31 mouse cellular contexts compared by ENCODE assay signal in the genomic region with DNA sequence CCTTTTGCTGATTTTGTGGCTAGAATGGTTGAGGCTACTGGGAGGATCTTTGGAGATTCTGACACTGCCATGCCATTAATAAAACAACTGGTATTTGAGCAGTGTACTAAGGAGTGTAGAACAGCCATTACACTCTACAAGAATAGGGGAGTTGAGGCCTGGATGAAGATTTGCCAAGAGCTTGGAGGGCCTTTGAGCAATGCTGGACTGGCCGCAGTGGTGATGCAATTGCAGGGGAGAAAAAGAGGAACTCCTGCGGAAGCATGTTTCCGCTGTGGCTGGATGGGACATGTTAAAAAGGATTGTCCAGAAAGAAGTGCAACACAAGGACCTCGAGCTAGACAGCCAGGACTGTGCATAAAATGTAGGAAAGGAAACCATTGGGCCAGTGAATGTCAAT. TPM values are rescaled to one million over a fixed set of nuclear protein-coding genes. Genes with fewer than 3 reads are reported as not detected.
"Had no signal": no experiment of that assay in that cellular context is flagged by ENCODE, and none has a peak within 500 bp of the region (broad histone marks: within the 10 kb centered on the region; RNA-seq: fewer than 3 reads in every experiment).

No protein-coding gene starts in this region.

- ATAC-seq: intestine, embryonic 15.5 days; liver, embryonic 12.5 days; midbrain, embryonic 13.5 days had no signal

- H3K27me3 ChIP-seq: intestine, embryonic 15.5 days; kidney, embryonic 15.5 days; limb, embryonic 13.5 days; liver, embryonic 12.5 days; liver, embryonic 15.5 days; megakaryocyte, embryonic 14.5 days; midbrain, embryonic 13.5 days; neural tube, embryonic 12.5 days; neural tube, embryonic 15.5 days had no signal

- DNase-seq: kidney, adult 11 months; kidney, adult 8-10 months; kidney, postnatal 10 days; kidney, postnatal 36 days; layer of hippocampus, postnatal 36 days; liver; lung, adult 2 months; lung, postnatal 4 days; retina, postnatal 1 day; thymus, adult 18-20 months; thymus, postnatal 36 days had no signal

- H3K4me3 ChIP-seq: intestine, embryonic 15.5 days; kidney, embryonic 15.5 days; limb, embryonic 10.5 days; limb, embryonic 13.5 days; liver, embryonic 12.5 days; liver, embryonic 15.5 days; megakaryocyte, embryonic 14.5 days; midbrain, embryonic 10.5 days; midbrain, embryonic 13.5 days; neural tube, embryonic 12.5 days; neural tube, embryonic 15.5 days had no signal

- H3K4me2 ChIP-seq: intestine, embryonic 15.5 days; kidney, embryonic 15.5 days; limb, embryonic 13.5 days; liver, embryonic 12.5 days; liver, embryonic 15.5 days; midbrain, embryonic 13.5 days; neural tube, embryonic 12.5 days; neural tube, embryonic 15.5 days had no signal

- H3K36me3 ChIP-seq: intestine, embryonic 15.5 days; kidney, embryonic 15.5 days; limb, embryonic 10.5 days; limb, embryonic 13.5 days; liver, embryonic 12.5 days; liver, embryonic 15.5 days; midbrain, embryonic 10.5 days; midbrain, embryonic 13.5 days; neural tube, embryonic 12.5 days; neural tube, embryonic 15.5 days had no signal

RNA-seq across cellular contexts. Expression of a gene that starts 53.2 kb away (rescaled TPM):
- total RNA-seq: layer of hippocampus, adult 8-10 months; layer of hippocampus, postnatal 10 days; layer of hippocampus, postnatal 36 days; left cerebral cortex, adult 8-10 months; left cerebral cortex, postnatal 14 days; midbrain, postnatal 0 days had no signal
- polyA plus RNA-seq: intestine, embryonic 15.5 days; kidney, embryonic 15.5 days; limb, embryonic 10.5 days; limb, embryonic 13.5 days; liver, embryonic 12.5 days; lung, adult 2 months; lung, embryonic 16.5 days; midbrain, embryonic 10.5 days; midbrain, embryonic 13.5 days; midbrain, postnatal 0 days; neural tube, embryonic 12.5 days; neural tube, embryonic 15.5 days; spleen, adult 2 months; stomach, embryonic 16.5 days; testis, adult 2 months had no signal
